ENCODE assay signal across 21 mouse cellular contexts in the genomic region with DNA sequence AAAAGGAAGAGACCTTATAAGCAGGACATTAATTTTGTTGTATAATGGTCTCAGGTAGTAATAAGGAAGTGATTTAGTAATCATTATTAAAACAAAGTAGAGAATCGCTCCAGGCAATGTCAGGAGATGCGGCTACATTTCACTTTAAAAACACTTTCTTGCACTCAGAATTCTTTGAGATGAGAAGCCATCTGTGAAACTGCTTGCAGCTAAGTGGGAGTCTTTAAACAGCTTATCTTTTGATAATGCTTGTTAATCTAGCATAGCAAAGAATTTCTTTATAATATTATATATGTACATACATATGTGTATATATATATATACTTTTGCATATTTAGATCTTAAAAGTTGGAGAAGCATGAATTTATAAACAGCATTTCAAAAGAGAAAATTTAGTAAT.
DNase-seq lines count a peak whose midpoint lies in the region; ATAC-seq and TF ChIP-seq lines count a peak whose summit lies in the region.
"Had no signal": no experiment of that assay in that cellular context is flagged by ENCODE, and none has a peak within 500 bp of the region (broad histone marks: within the 10 kb centered on the region; RNA-seq: fewer than 3 reads in every experiment).

No protein-coding gene starts in this region.

- DNase-seq in forebrain, postnatal 0 days = no peak
- no peak for DNase-seq in left cerebral cortex, adult 2 months (ENCODE audit: extremely low spot score in 1 of 2, low spot score in 2 of 2)
- no peak for DNase-seq in left cerebral cortex, postnatal 10 days (ENCODE audit: extremely low spot score in 1 of 2, low spot score in 2 of 2)
- peak; percentile 39 for DNase-seq in brain, adult 2 months (ENCODE audit: low read depth, low spot score)
- peak; percentile 18 for DNase-seq in telencephalon, adult 2 months (ENCODE audit: low read depth, low spot score)
- DNase-seq: adrenal gland, adult 2 months; adrenal gland, postnatal 10 days; adrenal gland, postnatal 25 days; cerebellum, adult 11 months; cerebellum, adult 18-20 months; cerebellum, adult 8-10 months; cerebellum, adult 9-11 months; cerebellum, postnatal 14 days; cerebellum, postnatal 36 days had no signal

- H3K36me3 ChIP-seq in forebrain, postnatal 0 days (ENCODE audit: insufficient read depth) = no peaks in the 10 kb centered on the region
- H3K36me3 ChIP-seq in forebrain, embryonic 15.5 days = no peaks in the 10 kb centered on the region
- H3K36me3 ChIP-seq: embryonic facial prominence, embryonic 13.5 days; embryonic facial prominence, embryonic 15.5 days; forebrain, embryonic 10.5 days; forebrain, embryonic 12.5 days had no signal

- no peak overlapping the region for H3K4me2 ChIP-seq in forebrain, postnatal 0 days (ENCODE audit: low read depth)
- no peak overlapping the region for H3K4me2 ChIP-seq in forebrain, embryonic 15.5 days (replicated peaks)
- H3K4me2 ChIP-seq: embryonic facial prominence, embryonic 13.5 days; embryonic facial prominence, embryonic 15.5 days; forebrain, embryonic 12.5 days had no signal

- H3K4me3 ChIP-seq in forebrain, postnatal 0 days (ENCODE audit: low read depth, low read length) = no peak overlapping the region
- no peak overlapping the region for H3K4me3 ChIP-seq in forebrain, embryonic 15.5 days
- no peak overlapping the region for H3K4me3 ChIP-seq in left cerebral cortex, adult 2 months
- H3K4me3 ChIP-seq: embryonic facial prominence, embryonic 13.5 days; embryonic facial prominence, embryonic 15.5 days; erythroblast, embryonic 14.5 days; forebrain, embryonic 10.5 days; forebrain, embryonic 12.5 days had no signal

- H3K27ac ChIP-seq in forebrain, postnatal 0 days (ENCODE audit: low read depth, low read length) = no peak overlapping the region
- H3K27ac ChIP-seq in forebrain, embryonic 15.5 days (replicated peaks) = no peak overlapping the region
- H3K27ac ChIP-seq in left cerebral cortex, adult 2 months = peak overlapping the region; percentile 33; the same call in 1 of the 2 replicates
- H3K27ac ChIP-seq: embryonic facial prominence, embryonic 13.5 days; embryonic facial prominence, embryonic 15.5 days; forebrain, embryonic 10.5 days; forebrain, embryonic 12.5 days had no signal

- no peaks in the 10 kb centered on the region for H3K27me3 ChIP-seq in forebrain, postnatal 0 days (ENCODE audit: insufficient read depth, low read length)
- no peaks in the 10 kb centered on the region for H3K27me3 ChIP-seq in forebrain, embryonic 15.5 days
- H3K27me3 ChIP-seq: embryonic facial prominence, embryonic 13.5 days; embryonic facial prominence, embryonic 15.5 days; forebrain, embryonic 12.5 days had no signal

- ATAC-seq in forebrain, postnatal 0 days = peak; percentile 54
- no peak for ATAC-seq in forebrain, embryonic 15.5 days (replicated peaks)
- ATAC-seq in cerebellum, adult (ENCODE audit: insufficient number of reproducible peaks, low FRiP score, low TSS enrichment) = no peak

- intact Hi-C loops in left cerebral cortex, adult 2 months (cut with DNase I) = no loop called here
- intact Hi-C loops in left cerebral cortex, postnatal 10 days (cut with DNase I) = loop anchor here (5.0 kb wide), 1 partner anchor 134 kb away; a partner anchor contains a TSS

- 0 out of 2 replicates have a peak, but pooled peaks cover 5% of the 10 kb centered on the region for H3K4me1 ChIP-seq in forebrain, postnatal 0 days (ENCODE audit: insufficient read depth)
- peaks cover 7% of the 10 kb centered on the region for H3K4me1 ChIP-seq in forebrain, embryonic 15.5 days
- H3K4me1 ChIP-seq: embryonic facial prominence, embryonic 13.5 days; embryonic facial prominence, embryonic 15.5 days had no signal

- no peak overlapping the region for H3K9ac ChIP-seq in forebrain, postnatal 0 days
- H3K9ac ChIP-seq in forebrain, embryonic 15.5 days (replicated peaks) = no peak overlapping the region
- H3K9ac ChIP-seq: embryonic facial prominence, embryonic 13.5 days; embryonic facial prominence, embryonic 15.5 days; forebrain, embryonic 12.5 days had no signal

- 72% methylated on average over 2 of the region's 2 CpGs for WGBS in forebrain, postnatal 0 days
- WGBS in forebrain, embryonic 15.5 days = 79% methylated on average over 2 of the region's 2 CpGs

- no peak for TF ChIP-seq CTCF in forebrain, postnatal 0 days (IDR thresholded peaks at IDR 0.05; ENCODE audit: low read depth)
- no peak for TF ChIP-seq CTCF in left cerebral cortex, adult 2 months (IDR thresholded peaks at IDR 0.05)

- no peaks in the 10 kb centered on the region for H3K9me3 ChIP-seq in forebrain, postnatal 0 days (ENCODE audit: low read length)
- H3K9me3 ChIP-seq in forebrain, embryonic 15.5 days = no peaks in the 10 kb centered on the region
- H3K9me3 ChIP-seq: embryonic facial prominence, embryonic 13.5 days; embryonic facial prominence, embryonic 15.5 days; forebrain, embryonic 10.5 days; forebrain, embryonic 12.5 days had no signal

Comparison
In these comparisons a context has a peak if more than half of its experiments do, and no peak if none do; other contexts are left out.
1. DNase-seq: peak in brain, adult 2 months (single experiment) and telencephalon, adult 2 months (single experiment); none in forebrain, postnatal 0 days (single experiment), left cerebral cortex, adult 2 months (0 of 2) and left cerebral cortex, postnatal 10 days (0 of 2).